Mouse (Mus musculus): ENCODE measurements at regions not wholly inside any gene's neighbourhood (a gene's known extent, or its start where the extent isn't known, plus 50 kb on each side); places are given as distances from the start of the nearest gene placed in this dataset.

GRCm38 (mm10) chr1:181302151-181302550 lies 50.3 kb upstream of the Cnih3 start:
- DNase-seq: no peak

All from thymus, adult 18-20 months (tissue).